Mouse (Mus musculus): ENCODE data around the gene Abcc5.

Abcc5 gene

GRCm38 (mm10) chr16:20357837-20358236, 68.4 kb downstream of the Abcc5 start:
- no peak for DNase-seq

GRCm38 (mm10) chr16:20354762-20355161, 71.4 kb downstream of the Abcc5 start:
- no peak for DNase-seq

- no peak for DNase-seq
Measured at GRCm38 (mm10) chr16:20354011-20354410, 72.2 kb downstream of the Abcc5 start.

GRCm38 (mm10) chr16:20345464-20345863, 80.7 kb downstream of the Abcc5 start:
- no peak for DNase-seq

GRCm38 (mm10) chr16:20338616-20339015, 87.6 kb downstream of the Abcc5 start:
- DNase-seq: no peak

DNA sequence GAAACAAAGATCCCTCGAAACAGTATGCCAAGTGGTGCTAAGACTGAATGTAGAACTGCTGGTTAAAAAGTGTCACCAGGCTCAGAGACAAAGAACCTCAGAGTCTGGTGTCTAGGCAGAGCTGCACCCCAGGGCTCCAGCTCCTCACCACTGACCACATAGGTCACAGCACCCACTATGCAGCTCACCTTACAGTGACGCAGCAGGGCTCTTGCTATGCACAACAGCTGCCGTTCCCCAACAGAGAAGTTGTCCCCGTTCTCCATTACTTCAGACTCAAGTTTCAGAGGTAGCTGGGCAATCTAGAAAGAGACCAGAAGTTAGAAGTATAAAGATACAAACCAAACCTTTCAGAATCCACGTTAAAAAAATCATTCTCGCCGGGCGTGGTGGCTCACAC, 91.3 kb downstream of the Abcc5 start:
- no peak for DNase-seq

GRCm38 (mm10) chr16:20328306-20328705, 97.9 kb downstream of the Abcc5 start:
- no peak for DNase-seq

DNA sequence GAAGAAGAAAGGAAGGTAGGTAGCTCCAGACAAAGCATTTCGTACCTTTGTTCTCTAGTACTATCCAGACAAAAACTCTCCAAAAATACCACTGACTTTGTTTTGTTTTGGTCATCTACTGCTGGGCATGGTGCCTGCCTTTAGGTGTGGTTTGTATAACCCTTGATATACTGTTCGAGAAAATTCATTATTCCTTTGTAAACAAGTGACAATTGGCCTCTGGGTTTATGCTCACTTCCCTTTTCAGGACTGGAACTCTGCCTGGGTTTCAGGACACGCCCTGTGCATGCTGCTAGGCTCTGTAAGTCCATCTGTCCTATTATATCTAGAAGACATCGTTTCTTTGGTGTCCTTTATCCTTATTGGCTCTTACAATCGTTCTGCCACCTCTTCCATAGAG, 100.9 kb downstream of the Abcc5 start, which contains the start of gene Cyp2ab1:
Gene Cyp2ab1 (minus strand): TSS at position 119 of the 400 bp plus-strand sequence.
- no peak for DNase-seq

GRCm38 (mm10) chr16:20323907-20324306, 102.3 kb downstream of the Abcc5 start:
- DNase-seq: no peak

DNA sequence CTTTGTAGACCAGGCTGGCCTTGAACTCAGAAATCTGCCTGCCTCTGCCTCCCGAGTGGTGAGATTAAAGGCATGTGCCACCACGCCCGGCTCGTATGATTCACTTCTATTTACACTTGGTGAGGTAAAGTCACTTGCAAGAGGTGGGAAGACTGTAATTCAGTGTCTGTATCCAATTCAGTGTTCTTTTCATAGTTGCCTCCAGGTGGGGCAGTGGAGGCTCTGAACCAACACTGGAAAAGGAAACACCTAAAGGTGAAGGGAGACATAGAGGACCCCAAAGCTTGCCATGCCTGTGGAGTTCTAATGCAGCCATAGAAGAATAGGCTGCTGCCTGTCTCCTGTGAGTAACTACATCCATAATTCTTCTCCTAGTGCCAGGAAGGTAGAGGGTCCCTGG, 103.9 kb downstream of the Abcc5 start:
- DNase-seq: no peak

- no peak for DNase-seq
Measured at GRCm38 (mm10) chr16:20316770-20317169, 109.4 kb downstream of the Abcc5 start.

DNA sequence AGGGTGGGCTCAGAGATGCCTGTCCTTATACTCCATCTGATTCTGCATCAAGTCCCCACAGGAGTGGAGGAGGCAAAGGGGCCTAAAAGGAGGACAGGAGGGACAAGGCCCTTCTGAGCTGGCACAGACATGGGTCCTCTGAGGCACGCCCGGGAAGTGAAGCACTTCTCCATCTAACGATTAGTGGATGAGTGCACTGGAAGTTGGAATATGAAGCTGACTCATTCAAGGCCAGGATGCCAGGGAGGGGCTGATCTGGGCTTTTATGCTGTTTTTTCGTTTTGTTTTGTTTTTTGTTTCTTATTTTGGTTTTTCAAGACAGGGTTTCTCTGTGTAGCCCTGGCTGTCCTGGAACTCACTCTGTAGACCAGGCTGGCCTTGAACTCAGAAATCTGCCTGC, 110.9 kb downstream of the Abcc5 start:
- DNase-seq: no peak

DNA sequence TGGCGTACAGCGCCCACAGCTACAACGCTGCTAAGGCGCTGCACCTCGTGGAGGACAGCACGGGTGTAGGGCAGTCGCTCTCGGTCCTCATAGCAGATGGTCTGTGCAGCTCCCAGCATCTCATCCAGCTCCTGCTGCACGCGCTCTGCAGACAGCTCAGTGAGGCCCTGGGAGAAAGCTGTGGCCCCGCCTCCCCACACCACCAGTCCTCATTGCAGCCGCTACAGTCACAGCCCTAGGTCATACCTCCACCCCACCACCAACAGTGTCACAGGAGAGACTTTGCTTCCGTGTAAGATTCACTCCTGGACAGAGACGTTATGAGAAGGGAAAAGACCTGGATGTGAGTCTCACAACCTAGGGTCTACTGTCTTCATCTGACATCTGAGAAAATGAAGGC, 113.9 kb downstream of the Abcc5 start:
- no peak for DNase-seq

DNA sequence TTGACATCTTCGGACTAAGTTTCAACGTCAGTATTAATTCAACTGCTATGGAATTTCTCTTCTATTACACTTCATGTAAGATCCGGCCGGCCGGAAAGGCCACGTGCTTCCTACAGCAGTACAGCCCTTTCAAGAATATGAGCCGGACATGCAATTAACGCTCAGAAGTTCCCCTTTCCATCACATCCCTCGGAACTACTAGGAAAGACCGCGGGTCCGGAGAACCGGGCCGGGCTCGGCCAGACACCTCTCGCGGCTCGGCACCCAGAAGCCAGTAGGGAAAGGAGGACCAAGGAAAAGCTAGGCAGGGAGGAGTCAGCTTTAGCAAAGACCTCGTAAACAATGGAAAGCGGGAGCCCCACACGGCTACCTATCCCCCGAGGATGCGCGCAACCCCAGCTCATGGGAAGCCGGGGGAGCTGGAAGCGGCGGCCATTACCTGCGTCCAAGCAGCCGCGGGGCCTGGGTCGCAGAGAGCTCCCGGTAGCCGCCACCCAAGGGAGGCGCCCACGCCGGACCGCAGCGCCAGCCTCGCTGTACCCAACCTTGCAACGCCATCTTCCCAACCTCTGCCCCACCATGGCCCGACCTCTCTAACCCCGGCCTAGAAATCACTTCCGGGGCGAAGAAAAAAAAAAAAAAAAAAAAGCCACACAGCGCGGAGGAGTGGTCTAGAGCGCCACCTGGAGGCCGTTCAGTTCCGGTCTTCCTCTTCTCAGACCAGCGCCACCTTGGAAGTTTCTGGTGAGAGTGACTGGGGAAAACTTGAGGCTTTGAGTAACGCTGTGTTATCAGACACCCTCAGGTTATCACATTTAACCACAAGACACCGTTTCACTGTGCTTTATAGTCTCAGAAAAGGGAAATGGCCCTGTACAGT, 124.2 kb downstream of the Abcc5 start, which contains the start of gene Parl:
Gene Parl (minus strand): TSS at position 618 of the 880 bp plus-strand sequence.
- DNase-seq: peak; percentile 86

DNA sequence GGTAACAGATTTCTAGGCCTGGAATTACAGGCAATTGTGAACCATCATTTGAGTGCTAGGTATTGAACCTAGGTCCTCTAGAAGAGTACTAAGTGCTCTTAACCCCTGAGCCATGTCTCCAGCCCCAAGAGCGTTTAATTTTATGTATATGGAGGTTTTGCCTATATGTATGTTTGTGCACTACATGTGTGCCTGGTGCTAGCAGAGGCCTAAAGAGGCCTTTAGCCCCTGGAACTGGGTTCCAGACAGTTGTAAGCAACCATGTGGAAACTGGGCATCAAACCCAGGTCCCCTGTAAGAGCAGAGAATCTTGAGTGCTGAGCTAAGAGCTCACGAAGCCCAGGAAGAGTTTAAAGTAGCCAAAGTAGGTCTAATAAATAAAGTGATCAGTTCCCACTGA, 126.1 kb downstream of the Abcc5 start:
- no peak for DNase-seq

All from kidney, adult 18-20 months (tissue).